Mouse (Mus musculus) E14TG2a.4 (cell line): Measurements from ENCODE around the gene Gadd45g.

ENCODE experiments used
- H3K27me3 ChIP-seq: 2 replicates; pipeline ENCODE4 v1.6.1; 2014; ENCODE audit warnings: low read length, control low read depth; ENCODE audit not compliant: insufficient read depth
- H3K36me3 ChIP-seq: 2 replicates; pipeline ENCODE4 v1.6.1; 2014; ENCODE audit warnings: low read length, control low read depth; ENCODE audit not compliant: insufficient read depth
- H3K4me1 ChIP-seq: replicated peaks from 2 replicates; pipeline ENCODE4 v1.6.1; 2014; ENCODE audit warnings: low read depth, low read length, control low read depth
- H3K4me3 ChIP-seq: replicated peaks from 2 replicates; pipeline ENCODE4 v1.5.1; 2014; ENCODE audit warnings: mild to moderate bottlenecking, low read length
- H3K9me3 ChIP-seq: 2 replicates; pipeline ENCODE4 v1.6.1; 2014; ENCODE audit warnings: low read length, control low read depth
- CTCF ChIP-seq: conservative IDR thresholded peaks from 2 replicates; pipeline ENCODE4 v1.5.1; 2014; ENCODE audit warnings: low read length
- NANOG ChIP-seq: IDR thresholded peaks from 2 replicates; pipeline ENCODE4 v1.6.1; 2014; ENCODE audit warnings: borderline replicate concordance, low read length, mixed read lengths
- POU5F1 ChIP-seq: IDR thresholded peaks from 2 replicates; pipeline ENCODE4 v1.6.1; 2014; ENCODE audit warnings: low read length, borderline replicate concordance

Gene Gadd45g

GRCm38 (mm10) chr13:51839250-51840026 lies 7.0 kb upstream of the Gadd45g start:
- H3K36me3 ChIP-seq = no peaks in the 10 kb centered on the region
- peaks cover 45% of the 10 kb centered on the region for H3K4me1 ChIP-seq
- TF ChIP-seq POU5F1 (no peak), CTCF (peak; percentile 85)
- peaks cover 8% of the 10 kb centered on the region for H3K9me3 ChIP-seq
- no peak overlapping the region for H3K4me3 ChIP-seq
- peaks cover 61% of the 10 kb centered on the region for H3K27me3 ChIP-seq

- Histone ChIP-seq H3K4me3 (no peak overlapping the region), H3K36me3 (no peaks in the 10 kb centered on the region), H3K4me1 (peaks cover 45% of the 10 kb centered on the region), H3K27me3 (peaks cover 68% of the 10 kb centered on the region), H3K9me3 (peaks cover 8% of the 10 kb centered on the region)
- no peak for TF ChIP-seq CTCF
- no peak for TF ChIP-seq POU5F1
- TF ChIP-seq NANOG = no peak
Measured at GRCm38 (mm10) chr13:51840702-51841101, 5.8 kb upstream of the Gadd45g start.

DNA sequence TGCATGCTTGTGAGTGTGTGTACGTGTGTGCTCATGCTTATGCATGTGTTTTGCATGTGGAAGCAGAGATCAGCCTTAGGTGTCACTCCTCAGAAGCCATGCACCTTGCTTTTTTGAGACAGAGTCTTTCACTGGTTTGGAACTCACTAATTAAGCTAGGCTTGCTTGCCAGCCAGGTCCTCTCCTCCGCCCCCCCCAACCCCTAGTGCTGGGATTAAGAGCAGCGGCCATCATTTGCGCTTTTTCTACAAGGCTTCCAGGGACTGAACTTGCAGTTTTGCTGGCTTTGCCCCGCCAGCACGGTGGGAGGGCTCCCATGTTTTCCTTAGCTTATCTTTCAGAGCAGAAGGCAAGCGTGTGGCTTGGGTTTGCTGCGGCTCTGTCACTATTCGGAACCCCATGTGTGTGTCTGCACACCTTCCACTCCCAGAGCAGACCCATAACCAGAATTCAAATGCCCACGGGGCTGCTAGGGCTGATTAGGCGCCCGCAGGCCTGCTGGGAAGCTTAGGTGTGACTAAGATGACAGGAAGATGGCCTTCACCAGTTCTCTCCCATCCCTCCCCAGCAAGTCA lies 4.8 kb upstream of the Gadd45g start:
- Histone ChIP-seq H3K4me1 (peaks cover 41% of the 10 kb centered on the region), H3K36me3 (no peaks in the 10 kb centered on the region), H3K9me3 (peaks cover 8% of the 10 kb centered on the region), H3K4me3 (no peak overlapping the region), H3K27me3 (peaks cover 69% of the 10 kb centered on the region)
- TF ChIP-seq POU5F1 (no peak), CTCF (no peak), NANOG (no peak)

DNA sequence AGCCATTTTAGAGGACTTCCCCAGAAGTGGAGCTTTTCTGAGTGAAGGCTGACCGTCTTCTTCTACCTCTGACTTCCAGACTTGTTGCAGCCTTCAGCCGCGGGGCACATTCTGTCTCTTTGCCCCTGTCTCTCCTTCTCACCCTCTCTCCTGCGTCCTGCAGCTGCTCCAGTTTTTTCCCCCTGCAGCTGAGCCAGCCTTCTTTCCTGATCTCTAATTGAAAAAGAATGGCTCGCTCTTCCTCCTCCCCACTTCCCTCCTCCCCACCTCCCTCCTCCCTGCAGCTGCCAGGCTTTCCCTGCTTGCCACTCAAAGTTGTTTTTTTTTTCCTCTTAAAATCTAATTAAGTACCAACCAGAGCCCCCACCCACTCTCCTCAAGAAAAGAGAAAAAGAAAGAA lies 4.3 kb upstream of the Gadd45g start:
- TF ChIP-seq CTCF = no peak
- no peak for TF ChIP-seq NANOG
- no peak for TF ChIP-seq POU5F1
- Histone ChIP-seq H3K4me1 (peaks cover 43% of the 10 kb centered on the region), H3K4me3 (no peak overlapping the region), H3K27me3 (peaks cover 74% of the 10 kb centered on the region), H3K36me3 (no peaks in the 10 kb centered on the region), H3K9me3 (peaks cover 8% of the 10 kb centered on the region)

DNA sequence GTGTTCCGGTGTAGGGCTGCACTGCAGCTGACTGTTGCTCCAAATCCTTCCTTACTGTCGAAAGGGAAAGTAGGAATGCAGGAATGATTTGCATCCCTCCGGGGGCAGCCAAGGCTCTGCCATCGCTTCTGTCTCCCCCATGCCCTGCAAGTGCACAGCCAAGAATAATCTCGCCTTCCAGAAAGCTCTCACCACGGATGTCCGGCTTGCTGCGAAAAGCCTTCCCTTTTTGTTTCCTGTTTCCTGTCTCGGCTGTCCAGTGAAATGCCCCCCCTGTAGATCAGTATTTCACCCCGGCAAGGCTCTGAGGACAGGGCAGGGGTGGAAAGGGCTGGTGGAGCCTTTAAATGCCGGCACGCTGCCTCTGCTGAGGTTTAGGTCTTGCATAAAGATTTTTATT lies 3.7 kb upstream of the Gadd45g start:
- peaks cover 79% of the 10 kb centered on the region for H3K27me3 ChIP-seq
- peaks cover 1% of the 10 kb centered on the region for H3K36me3 ChIP-seq
- TF ChIP-seq NANOG (no peak), CTCF (no peak), POU5F1 (no peak)
- H3K4me1 ChIP-seq = peaks cover 49% of the 10 kb centered on the region
- peaks cover 8% of the 10 kb centered on the region for H3K9me3 ChIP-seq
- no peak overlapping the region for H3K4me3 ChIP-seq

- no peak overlapping the region for H3K4me3 ChIP-seq
- H3K27me3 ChIP-seq = peaks cover 79% of the 10 kb centered on the region
- no peak for TF ChIP-seq NANOG
- TF ChIP-seq POU5F1 = no peak
- no peak for TF ChIP-seq CTCF
- H3K9me3 ChIP-seq = peaks cover 8% of the 10 kb centered on the region
- peaks cover 6% of the 10 kb centered on the region for H3K36me3 ChIP-seq
- H3K4me1 ChIP-seq = peaks cover 54% of the 10 kb centered on the region
Measured at GRCm38 (mm10) chr13:51843298-51843697, 3.2 kb upstream of the Gadd45g start.

DNA sequence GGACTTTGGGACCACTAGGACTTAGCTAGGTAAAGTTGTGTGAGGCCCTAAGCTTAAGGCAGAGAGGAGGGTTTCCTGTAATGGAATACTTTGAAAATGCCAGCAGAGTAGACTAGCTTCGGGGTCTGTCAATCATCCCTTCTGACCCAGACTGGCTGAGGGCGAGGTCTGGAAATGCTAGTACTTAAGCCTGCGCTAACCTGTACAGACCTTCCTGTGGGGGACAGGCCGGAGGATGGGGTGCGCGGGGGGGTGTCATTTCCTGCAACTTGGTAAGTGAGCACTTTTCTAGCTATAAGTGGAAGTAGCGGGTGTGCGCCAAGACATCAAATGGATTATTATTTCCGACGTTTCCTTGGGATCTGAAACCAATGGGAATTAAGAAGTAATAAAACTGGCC lies 2.4 kb upstream of the Gadd45g start:
- Histone ChIP-seq H3K9me3 (peaks cover 8% of the 10 kb centered on the region), H3K4me1 (peaks cover 61% of the 10 kb centered on the region), H3K36me3 (peaks cover 7% of the 10 kb centered on the region), H3K4me3 (no peak overlapping the region), H3K27me3 (peaks cover 78% of the 10 kb centered on the region)
- no peak for TF ChIP-seq NANOG
- no peak for TF ChIP-seq POU5F1
- no peak for TF ChIP-seq CTCF

- Histone ChIP-seq H3K36me3 (peaks cover 7% of the 10 kb centered on the region), H3K4me1 (peaks cover 65% of the 10 kb centered on the region), H3K27me3 (peaks cover 79% of the 10 kb centered on the region), H3K9me3 (peaks cover 8% of the 10 kb centered on the region), H3K4me3 (no peak overlapping the region)
- TF ChIP-seq NANOG = no peak
- no peak for TF ChIP-seq POU5F1
- peak; percentile 78 for TF ChIP-seq CTCF
Measured at GRCm38 (mm10) chr13:51844661-51845060, 1.8 kb upstream of the Gadd45g start.

GRCm38 (mm10) chr13:51845072-51845471 lies 1.4 kb upstream of the Gadd45g start:
- H3K36me3 ChIP-seq = peaks cover 7% of the 10 kb centered on the region
- H3K27me3 ChIP-seq = peaks cover 83% of the 10 kb centered on the region
- H3K9me3 ChIP-seq = peaks cover 8% of the 10 kb centered on the region
- peaks cover 70% of the 10 kb centered on the region for H3K4me1 ChIP-seq
- TF ChIP-seq POU5F1 (no peak), CTCF (no peak)
- peak overlapping the region; percentile 73 for H3K4me3 ChIP-seq
